Mouse (Mus musculus) heart, postnatal 0 days (tissue): ENCODE measurements at regions not wholly inside any gene's neighbourhood (a gene's known extent, or its start where the extent isn't known, plus 50 kb on each side); places are given as distances from the start of the nearest gene placed in this dataset.

ENCODE experiments used
- ATAC-seq: fragments of 200-750 bp; cut with Nextera tagmentation; 2 replicates; pipeline ENCODE4 v1.8.0; 2017; ENCODE audit warnings: low read depth, moderate number of reproducible peaks, moderate library complexity; ENCODE audit not compliant: insufficient read depth
- DNase-seq: peaks from one replicate; pipeline ENCODE4 v3.0.0-alpha.2; 2016; ENCODE audit warnings: low spot score
- H3K27ac ChIP-seq: fragments of 300-500 bp; sonication (generic); 2 replicates; pipeline ENCODE4 v1.5.1; 2014; ENCODE audit warnings: low read depth, mild to moderate bottlenecking
- H3K27me3 ChIP-seq: fragments of 300-500 bp; sonication (generic); 2 replicates; pipeline ENCODE4 v1.6.1; 2014; ENCODE audit warnings: low read length, mixed read lengths; ENCODE audit not compliant: control insufficient read depth, insufficient read depth
- H3K36me3 ChIP-seq: fragments of 300-500 bp; sonication (generic); replicated peaks from 2 replicates; pipeline ENCODE4 v1.6.1; 2014; ENCODE audit warnings: low read length, mixed read lengths; ENCODE audit not compliant: control insufficient read depth, insufficient read depth
- H3K4me1 ChIP-seq: fragments of 300-500 bp; sonication (generic); 2 replicates; pipeline ENCODE4 v1.6.1; 2014; ENCODE audit warnings: antibody characterized with exemption; ENCODE audit not compliant: control insufficient read depth, insufficient read depth
- H3K4me2 ChIP-seq: fragments of 300-500 bp; sonication (generic); 2 replicates; pipeline ENCODE4 v1.6.1; 2014; ENCODE audit warnings: low read depth, mild to moderate bottlenecking, low read length, moderate library complexity
- H3K4me3 ChIP-seq: fragments of 300-500 bp; sonication (generic); 2 replicates; pipeline ENCODE4 v1.5.1; 2014; ENCODE audit warnings: low read depth, low read length
- H3K9ac ChIP-seq: fragments of 300-500 bp; sonication (generic); replicated peaks from 2 replicates; pipeline ENCODE4 v1.6.1; 2014; ENCODE audit warnings: low read depth, low read length, mixed read lengths
- H3K9me3 ChIP-seq: fragments of 300-500 bp; sonication (generic); replicated peaks from 2 replicates; pipeline ENCODE4 v1.6.1; 2016; ENCODE audit warnings: low read length; ENCODE audit not compliant: control insufficient read depth
- CTCF ChIP-seq: IDR thresholded peaks from 2 replicates; pipeline ENCODE4 v1.5.1; 2016; ENCODE audit warnings: antibody characterized with exemption, control low read depth, low read depth
- EP300 ChIP-seq: IDR thresholded peaks from 2 replicates; pipeline ENCODE4 v1.6.1; 2016; ENCODE audit warnings: antibody characterized with exemption, low read depth
- WGBS: fragments of 180-500 bp; shearing (Covaris S2); extraction: QIAGEN DNeasy Blood & Tissue Kit; methylation state at CpG from one replicate; pipeline ENCODE4 v1.1.7; 2014; 5-methylcytosine and 5-hydroxymethylcytosine counted together

DNA sequence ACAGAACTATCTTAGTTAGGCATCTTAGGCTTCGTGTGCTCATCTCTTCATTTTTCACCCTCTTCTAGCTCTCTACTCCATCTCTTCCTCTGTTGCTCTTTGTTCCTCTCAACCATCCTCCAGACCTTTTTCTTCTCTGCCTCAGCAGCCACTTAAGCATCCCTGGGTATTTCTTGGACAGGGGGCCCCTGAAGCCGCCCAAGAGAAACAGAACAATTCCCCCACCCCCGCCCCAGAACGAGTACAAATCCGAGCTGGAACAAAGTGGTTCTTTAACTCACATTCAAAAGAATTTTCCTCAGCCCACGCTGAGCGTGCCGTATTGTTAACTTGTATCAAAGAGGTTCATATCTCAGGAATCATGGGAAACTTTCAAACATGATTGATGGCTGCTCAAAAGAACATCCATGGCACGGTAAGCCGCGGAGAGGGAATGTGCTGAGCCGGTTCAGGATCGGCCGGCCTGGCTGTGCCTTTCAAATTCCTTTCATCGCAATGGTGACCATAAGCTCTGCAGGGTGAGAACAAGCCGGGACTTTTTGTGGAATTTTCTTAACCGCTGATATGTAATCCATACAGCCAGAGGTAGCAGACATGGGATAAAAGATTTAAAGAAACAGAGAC lies 181.9 kb upstream of the Noct start:
- Histone ChIP-seq H3K9ac (no peak overlapping the region), H3K9me3 (no peaks in the 10 kb centered on the region), H3K4me2 (peak overlapping the region; percentile 42), H3K27ac (no peak overlapping the region), H3K4me1 (no peaks in the 10 kb centered on the region), H3K4me3 (no peak overlapping the region), H3K27me3 (no peaks in the 10 kb centered on the region), H3K36me3 (no peaks in the 10 kb centered on the region)
- DNase-seq (no peak), ATAC-seq (no peak)
- no peak for TF ChIP-seq CTCF
- no peak for TF ChIP-seq EP300
- WGBS: 36% methylated on average over 17 of the region's 17 CpGs

DNA sequence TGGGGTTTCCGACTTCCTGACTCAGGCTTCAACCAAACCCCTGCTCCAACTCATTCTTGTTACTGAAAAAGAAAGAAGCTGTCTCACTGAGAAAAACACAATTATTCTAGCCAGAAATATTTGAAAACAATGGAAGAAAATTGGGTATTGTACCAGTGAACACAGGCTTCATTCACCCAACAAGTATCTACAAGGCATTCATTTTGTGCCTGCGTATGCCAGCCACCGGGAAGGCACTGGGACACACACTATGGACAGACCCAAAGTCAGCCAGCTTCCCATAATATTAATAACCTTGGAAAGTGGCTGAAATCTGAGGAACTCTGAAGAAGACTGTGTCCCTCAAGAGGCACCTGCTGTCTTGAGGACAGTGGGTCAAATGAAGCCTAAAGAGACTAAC lies 175.5 kb upstream of the Noct start:
- TF ChIP-seq EP300 (no peak), CTCF (no peak)
- Histone ChIP-seq H3K4me2 (no peak overlapping the region), H3K9ac (no peak overlapping the region), H3K36me3 (no peaks in the 10 kb centered on the region), H3K4me1 (no peaks in the 10 kb centered on the region), H3K4me3 (no peak overlapping the region), H3K27ac (no peak overlapping the region), H3K27me3 (no peaks in the 10 kb centered on the region), H3K9me3 (peaks cover 7% of the 10 kb centered on the region)
- ATAC-seq: no peak
- DNase-seq: no peak
- 92% methylated on average over 3 of the region's 3 CpGs for WGBS

DNA sequence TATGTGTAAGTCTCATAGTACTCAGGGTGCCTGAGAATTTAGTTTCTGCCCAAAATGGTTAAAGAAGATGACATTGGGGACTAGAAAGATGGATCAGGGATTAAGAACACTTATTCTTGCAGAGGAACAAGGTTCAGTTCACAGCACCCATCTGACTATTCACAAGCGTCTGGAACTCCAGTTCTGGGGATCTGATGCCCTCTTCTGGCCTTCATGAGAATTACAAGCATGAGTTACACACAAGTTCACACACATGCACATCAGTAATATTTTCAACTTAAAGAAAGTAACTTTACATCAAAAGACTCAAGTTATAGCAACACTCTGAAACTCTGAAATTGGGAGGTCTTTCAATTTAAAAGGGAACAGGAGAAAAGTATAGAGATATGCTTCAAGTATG lies 174.1 kb upstream of the Noct start:
- Histone ChIP-seq H3K9me3 (peaks cover 7% of the 10 kb centered on the region), H3K4me2 (no peak overlapping the region), H3K4me3 (no peak overlapping the region), H3K36me3 (no peaks in the 10 kb centered on the region), H3K9ac (no peak overlapping the region), H3K27ac (no peak overlapping the region), H3K27me3 (no peaks in the 10 kb centered on the region), H3K4me1 (no peaks in the 10 kb centered on the region)
- WGBS: 91% methylated on average over 1 of the region's 1 CpGs
- ATAC-seq (no peak), DNase-seq (no peak)
- TF ChIP-seq EP300 (no peak), CTCF (no peak)

DNA sequence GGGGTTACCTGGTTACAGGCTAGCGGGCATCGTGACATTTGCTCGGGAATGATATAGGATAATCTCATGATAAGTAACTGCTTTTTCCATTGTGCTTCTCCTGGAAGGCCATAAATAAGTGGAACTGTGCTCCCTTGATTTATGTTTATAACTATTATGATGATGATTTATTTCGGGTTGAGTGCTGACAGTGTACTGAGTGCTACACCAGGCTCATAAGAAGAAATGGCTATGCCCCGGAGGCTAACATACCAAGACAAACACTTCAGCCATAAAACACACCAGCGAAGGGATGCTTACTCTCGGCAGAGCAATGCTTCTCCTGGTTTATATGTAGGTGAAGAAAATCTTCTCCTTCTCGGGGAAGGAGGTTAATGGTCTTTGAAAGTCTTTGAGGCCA lies 169.2 kb upstream of the Noct start:
- ATAC-seq: no peak

DNA sequence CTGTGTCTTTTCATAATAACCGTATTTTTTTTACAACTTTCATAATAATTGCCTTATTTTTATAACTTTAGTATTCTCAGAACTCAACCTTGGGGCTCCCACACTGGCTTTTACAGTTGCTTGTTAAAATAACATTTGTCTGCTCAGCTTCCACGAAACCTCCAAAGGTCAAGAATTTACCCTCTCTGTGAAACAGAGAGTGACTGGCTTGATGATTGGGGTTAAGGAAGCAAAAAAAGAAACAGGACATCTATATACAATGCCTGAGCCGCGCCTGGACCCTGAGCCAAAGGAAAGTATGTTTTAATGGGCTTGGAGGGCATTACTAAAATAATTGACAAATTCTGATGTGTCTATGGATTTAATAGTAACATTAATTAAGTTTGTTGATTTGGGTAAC lies 160.0 kb upstream of the Noct start:
- Histone ChIP-seq H3K4me1 (no peaks in the 10 kb centered on the region), H3K27ac (no peak overlapping the region), H3K27me3 (no peaks in the 10 kb centered on the region), H3K36me3 (no peaks in the 10 kb centered on the region), H3K9me3 (no peaks in the 10 kb centered on the region), H3K9ac (no peak overlapping the region), H3K4me2 (no peak overlapping the region), H3K4me3 (no peak overlapping the region)
- TF ChIP-seq CTCF (no peak), EP300 (no peak)
- WGBS: 49% methylated on average over 4 of the region's 4 CpGs
- DNase-seq (no peak), ATAC-seq (no peak)

More for the DNA sequence above, 169.2 kb upstream of the Noct start:
- DNase-seq: no peak
- no peaks in the 10 kb centered on the region for H3K4me1 ChIP-seq
- H3K4me2 ChIP-seq: no peak overlapping the region
- H3K27ac ChIP-seq: no peak overlapping the region
- no peaks in the 10 kb centered on the region for H3K27me3 ChIP-seq
- H3K9me3 ChIP-seq: peaks cover 2% of the 10 kb centered on the region
- no peak overlapping the region for H3K4me3 ChIP-seq
- no peaks in the 10 kb centered on the region for H3K36me3 ChIP-seq
- no peak overlapping the region for H3K9ac ChIP-seq
- 83% methylated on average over 8 of the region's 8 CpGs for WGBS
- TF ChIP-seq CTCF (no peak), EP300 (no peak)

DNA sequence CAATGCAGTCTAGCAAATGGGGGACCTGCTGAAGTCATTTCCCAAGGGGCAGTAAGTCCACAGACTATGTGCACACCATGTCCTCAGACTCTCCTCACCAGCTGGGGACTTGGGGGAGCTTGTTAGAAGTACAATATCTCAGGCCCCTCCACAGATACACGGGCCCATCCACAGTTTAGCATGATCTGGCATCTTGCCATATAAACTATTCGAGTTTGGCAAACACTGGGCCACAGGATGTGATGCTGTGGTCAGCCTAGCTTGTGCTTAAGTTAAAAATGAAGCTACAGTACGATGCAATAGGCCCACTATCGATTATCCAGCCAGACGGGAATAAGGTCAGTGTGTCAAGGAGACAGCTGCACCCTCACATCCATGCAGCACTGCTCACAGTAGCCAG lies 157.9 kb upstream of the Noct start:
- Histone ChIP-seq H3K4me1 (no peaks in the 10 kb centered on the region), H3K9ac (no peak overlapping the region), H3K4me3 (no peak overlapping the region), H3K27me3 (no peaks in the 10 kb centered on the region), H3K27ac (no peak overlapping the region), H3K36me3 (no peaks in the 10 kb centered on the region), H3K9me3 (no peaks in the 10 kb centered on the region), H3K4me2 (no peak overlapping the region)
- WGBS: 27% methylated on average over 5 of the region's 5 CpGs
- TF ChIP-seq EP300: no peak
- no peak for TF ChIP-seq CTCF
- no peak for ATAC-seq
- no peak for DNase-seq
